Mouse (Mus musculus): Measurements from ENCODE around the gene Smg6. TPM values are rescaled to one million over a fixed set of nuclear protein-coding genes. Genes with fewer than 3 reads are reported as not detected.

The Smg6 gene
- total and polyA plus RNA-seq, 2 experiments from 2014 or later, result 7.1 to 21.1 TPM

GRCm38 (mm10) chr11:74929111-74929510 lies 3.5 kb downstream of the Smg6 start:
- no peak overlapping the region for H3K4me3 ChIP-seq (ENCODE audit: low read depth, low read length)
- H3K9ac ChIP-seq (replicated peaks; ENCODE audit: low read depth, low read length), result no peak overlapping the region
- peaks cover 37% of the 10 kb centered on the region for H3K36me3 ChIP-seq (replicated peaks; ENCODE audit: control insufficient read depth, insufficient read depth, low read length)
- H3K27ac ChIP-seq (ENCODE audit: low read depth), result no peak overlapping the region
- no peaks in the 10 kb centered on the region for H3K27me3 ChIP-seq (ENCODE audit: control insufficient read depth, insufficient read depth, low read length)
- H3K4me1 ChIP-seq (ENCODE audit: control insufficient read depth, insufficient read depth), result peaks cover 7% of the 10 kb centered on the region
- no peaks in the 10 kb centered on the region for H3K9me3 ChIP-seq (replicated peaks; ENCODE audit: control insufficient read depth, low read length)
- H3K4me2 ChIP-seq (ENCODE audit: low read depth, low read length), result no peak overlapping the region
- TF ChIP-seq EP300 (IDR thresholded peaks at IDR 0.05; ENCODE audit: low read depth) (no peak), CTCF (IDR thresholded peaks at IDR 0.05; ENCODE audit: low read depth) (no peak)
- WGBS, result 90% methylated on average over 4 of the region's 4 CpGs
- DNase-seq (ENCODE audit: low spot score) (no peak), ATAC-seq (ENCODE audit: insufficient read depth, low read depth) (no peak)

GRCm38 (mm10) chr11:74930391-74930790 lies 4.8 kb downstream of the Smg6 start:
- Histone ChIP-seq H3K4me1 (ENCODE audit: control insufficient read depth, insufficient read depth) (peaks cover 7% of the 10 kb centered on the region), H3K27me3 (ENCODE audit: control insufficient read depth, insufficient read depth, low read length) (no peaks in the 10 kb centered on the region), H3K9me3 (replicated peaks; ENCODE audit: control insufficient read depth, low read length) (no peaks in the 10 kb centered on the region), H3K9ac (replicated peaks; ENCODE audit: low read depth, low read length) (no peak overlapping the region), H3K27ac (ENCODE audit: low read depth) (no peak overlapping the region), H3K4me3 (ENCODE audit: low read depth, low read length) (no peak overlapping the region), H3K36me3 (replicated peaks; ENCODE audit: control insufficient read depth, insufficient read depth, low read length) (peaks cover 49% of the 10 kb centered on the region), H3K4me2 (ENCODE audit: low read depth, low read length) (no peak overlapping the region)
- DNase-seq (ENCODE audit: low spot score) (no peak), ATAC-seq (ENCODE audit: insufficient read depth, low read depth) (no peak)
- no peak for TF ChIP-seq CTCF (IDR thresholded peaks at IDR 0.05; ENCODE audit: low read depth)
- no peak for TF ChIP-seq EP300 (IDR thresholded peaks at IDR 0.05; ENCODE audit: low read depth)
- 89% methylated on average over 7 of the region's 7 CpGs for WGBS

GRCm38 (mm10) chr11:74946348-74946747 lies 20.7 kb downstream of the Smg6 start:
- Histone ChIP-seq H3K4me1 (ENCODE audit: control insufficient read depth, insufficient read depth) (no peaks in the 10 kb centered on the region), H3K4me3 (ENCODE audit: low read depth, low read length) (no peak overlapping the region), H3K9ac (replicated peaks; ENCODE audit: low read depth, low read length) (no peak overlapping the region), H3K4me2 (ENCODE audit: low read depth, low read length) (no peak overlapping the region), H3K9me3 (replicated peaks; ENCODE audit: control insufficient read depth, low read length) (no peaks in the 10 kb centered on the region), H3K36me3 (replicated peaks; ENCODE audit: control insufficient read depth, insufficient read depth, low read length) (peaks cover 39% of the 10 kb centered on the region), H3K27me3 (ENCODE audit: control insufficient read depth, insufficient read depth, low read length) (no peaks in the 10 kb centered on the region), H3K27ac (ENCODE audit: low read depth) (no peak overlapping the region)
- TF ChIP-seq EP300 (IDR thresholded peaks at IDR 0.05; ENCODE audit: low read depth), result no peak
- peak; percentile 70 for TF ChIP-seq CTCF (IDR thresholded peaks at IDR 0.05; ENCODE audit: low read depth)
- ATAC-seq (ENCODE audit: insufficient read depth, low read depth), result no peak
- WGBS, result 83% methylated on average over 3 of the region's 3 CpGs
- peak; percentile 50 for DNase-seq (ENCODE audit: low spot score)

- ATAC-seq (ENCODE audit: insufficient read depth, low read depth), result no peak
Observed at GRCm38 (mm10) chr11:74954901-74955300, 29.3 kb downstream of the Smg6 start.

GRCm38 (mm10) chr11:74956006-74956405 lies 30.4 kb downstream of the Smg6 start:
- H3K4me2 ChIP-seq (ENCODE audit: low read depth, low read length), result no peak overlapping the region
- H3K4me3 ChIP-seq (ENCODE audit: low read depth, low read length), result no peak overlapping the region
- H3K36me3 ChIP-seq (replicated peaks; ENCODE audit: control insufficient read depth, insufficient read depth, low read length), result peaks cover 11% of the 10 kb centered on the region; the same call in 1 of the 2 replicates
- DNase-seq (ENCODE audit: low spot score), result no peak
- H3K9me3 ChIP-seq (replicated peaks; ENCODE audit: control insufficient read depth, low read length), result no peaks in the 10 kb centered on the region
- no peak overlapping the region for H3K9ac ChIP-seq (replicated peaks; ENCODE audit: low read depth, low read length)
- no peaks in the 10 kb centered on the region for H3K27me3 ChIP-seq (ENCODE audit: control insufficient read depth, insufficient read depth, low read length)
- H3K4me1 ChIP-seq (ENCODE audit: control insufficient read depth, insufficient read depth), result 0 out of 2 replicates have a peak, but pooled peaks cover 8% of the 10 kb centered on the region
- no peak for ATAC-seq (ENCODE audit: insufficient read depth, low read depth)
- H3K27ac ChIP-seq (ENCODE audit: low read depth), result no peak overlapping the region
- TF ChIP-seq EP300 (IDR thresholded peaks at IDR 0.05; ENCODE audit: low read depth), result no peak
- TF ChIP-seq CTCF (IDR thresholded peaks at IDR 0.05; ENCODE audit: low read depth), result no peak

More at GRCm38 (mm10) chr11:74954901-74955300, 29.3 kb downstream of the Smg6 start:
- TF ChIP-seq CTCF (IDR thresholded peaks at IDR 0.05; ENCODE audit: low read depth) (no peak), EP300 (IDR thresholded peaks at IDR 0.05; ENCODE audit: low read depth) (no peak)
- Histone ChIP-seq H3K36me3 (replicated peaks; ENCODE audit: control insufficient read depth, insufficient read depth, low read length) (peaks cover 15% of the 10 kb centered on the region), H3K4me3 (ENCODE audit: low read depth, low read length) (no peak overlapping the region), H3K9ac (replicated peaks; ENCODE audit: low read depth, low read length) (no peak overlapping the region), H3K27me3 (ENCODE audit: control insufficient read depth, insufficient read depth, low read length) (no peaks in the 10 kb centered on the region), H3K4me1 (ENCODE audit: control insufficient read depth, insufficient read depth) (0 out of 2 replicates have a peak, but pooled peaks cover 6% of the 10 kb centered on the region), H3K9me3 (replicated peaks; ENCODE audit: control insufficient read depth, low read length) (no peaks in the 10 kb centered on the region), H3K27ac (ENCODE audit: low read depth) (no peak overlapping the region), H3K4me2 (ENCODE audit: low read depth, low read length) (no peak overlapping the region)
- no peak for DNase-seq (ENCODE audit: low spot score)

GRCm38 (mm10) chr11:74957600-74957999 lies 32.0 kb downstream of the Smg6 start:
- no peak for DNase-seq (ENCODE audit: low spot score)
- no peak for ATAC-seq (ENCODE audit: insufficient read depth, low read depth)
- Histone ChIP-seq H3K27ac (ENCODE audit: low read depth) (no peak overlapping the region), H3K27me3 (ENCODE audit: control insufficient read depth, insufficient read depth, low read length) (no peaks in the 10 kb centered on the region), H3K9me3 (replicated peaks; ENCODE audit: control insufficient read depth, low read length) (no peaks in the 10 kb centered on the region), H3K4me1 (ENCODE audit: control insufficient read depth, insufficient read depth) (peaks cover 15% of the 10 kb centered on the region; the same call in 1 of the 2 replicates), H3K4me3 (ENCODE audit: low read depth, low read length) (no peak overlapping the region), H3K4me2 (ENCODE audit: low read depth, low read length) (no peak overlapping the region), H3K36me3 (replicated peaks; ENCODE audit: control insufficient read depth, insufficient read depth, low read length) (peaks cover 7% of the 10 kb centered on the region; the same call in 1 of the 2 replicates), H3K9ac (replicated peaks; ENCODE audit: low read depth, low read length) (no peak overlapping the region)
- WGBS, result 98% methylated on average over 2 of the region's 2 CpGs
- TF ChIP-seq CTCF (IDR thresholded peaks at IDR 0.05; ENCODE audit: low read depth), result no peak
- no peak for TF ChIP-seq EP300 (IDR thresholded peaks at IDR 0.05; ENCODE audit: low read depth)
